Mouse (Mus musculus) cerebellum, postnatal 4 days (tissue): ENCODE measurements around the gene Col4a3.

Source experiments
- DNase-seq, 2 experiments: peaks; one replicate each; pipeline ENCODE4 v3.0.0; 2022; ENCODE audit warnings: low spot score in 2 of 2, mixed read lengths in 1 of 2

Col4a3 gene

DNA sequence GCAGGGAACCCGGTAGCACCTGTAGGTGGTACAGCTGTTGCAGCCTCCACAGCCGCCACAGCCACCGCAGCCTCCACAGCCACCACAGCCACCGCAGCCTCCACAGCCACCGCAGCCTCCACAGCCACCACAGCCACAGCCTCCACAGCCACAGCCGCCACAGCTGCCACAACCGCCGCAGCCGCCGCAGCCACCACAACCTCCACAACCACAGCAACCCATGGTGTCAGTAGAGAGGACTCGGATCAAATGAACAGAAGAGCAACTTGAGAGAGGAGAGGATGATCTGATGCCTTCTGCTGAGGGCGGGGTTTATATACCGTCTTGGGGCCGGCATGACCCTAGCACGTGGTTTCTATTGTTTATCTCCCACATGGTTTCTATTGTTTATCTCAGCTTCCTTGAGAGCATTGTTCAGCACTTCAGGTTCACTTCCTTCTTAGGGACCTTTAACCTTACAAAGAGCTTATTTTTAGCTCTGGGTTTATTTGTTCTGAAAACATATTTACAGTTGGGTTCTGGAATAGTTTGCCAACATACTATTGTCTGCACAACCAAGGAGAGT is 184.4 kb downstream of the Col4a3 start, which contains the start of gene Gm47791:
TSS of gene Gm47791 (minus strand) at position 222 of the 565 bp plus-strand sequence.
- no peak for DNase-seq
